Mouse (Mus musculus): ENCODE measurements at regions not wholly inside any gene's neighbourhood (a gene's known extent, or its start where the extent isn't known, plus 50 kb on each side); places are given as distances from the start of the nearest gene placed in this dataset.
"Not testable (repeated sequence)": the region's sequence is repeated elsewhere in the genome, so short reads cannot be mapped to it uniquely, and the experiment has no call there.

DNA sequence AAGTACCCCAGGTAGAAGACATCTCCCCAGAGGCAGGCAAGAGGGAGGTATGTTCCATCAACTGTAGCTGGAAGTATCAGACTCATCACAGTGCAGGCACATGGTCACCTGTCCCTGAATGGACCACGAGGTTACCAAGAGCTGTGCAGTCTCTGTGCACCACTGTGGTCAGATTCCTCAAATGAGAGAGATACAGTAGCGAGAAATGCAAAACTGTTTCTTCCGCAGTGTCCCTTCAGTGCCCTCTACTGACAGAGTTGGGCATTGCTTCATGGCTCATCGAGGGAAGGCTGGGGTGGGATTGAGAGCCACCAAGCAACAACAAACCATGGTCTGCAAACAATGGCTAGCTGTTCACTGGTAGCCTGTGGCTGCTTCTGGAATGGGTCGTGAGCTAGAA is 406.9 kb downstream of the Ptpru start:
- peak; percentile 89 to 93 for DNase-seq

- DNase-seq = no peak
Observed at GRCm38 (mm10) chr4:131432591-131433177, 405.4 kb downstream of the Ptpru start.

DNA sequence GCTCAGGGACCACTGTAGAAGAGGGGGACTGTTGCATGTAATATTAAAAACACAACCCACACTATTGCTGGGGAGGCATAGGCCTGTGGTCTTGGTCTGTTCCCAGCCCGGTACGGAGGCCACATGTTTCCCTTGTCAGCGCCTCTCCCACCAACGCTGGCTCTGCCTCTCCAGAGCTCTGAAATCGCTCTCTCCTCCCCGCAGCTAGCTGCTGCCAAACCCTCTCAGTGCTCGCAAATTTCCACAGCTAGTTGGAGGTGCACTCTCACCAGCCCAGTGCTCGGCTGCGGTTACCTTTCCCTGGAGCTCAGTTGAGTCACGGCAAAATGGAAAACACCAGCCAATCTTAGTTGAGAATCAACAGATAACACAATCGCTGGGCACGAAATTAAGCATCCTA is 402.9 kb downstream of the Ptpru start:
- DNase-seq = no peak

GRCm38 (mm10) chr4:131438403-131438802 is 399.7 kb downstream of the Ptpru start:
- no peak for DNase-seq

- DNase-seq = no peak
Observed at GRCm38 (mm10) chr4:131438883-131439282, 399.2 kb downstream of the Ptpru start.

DNA sequence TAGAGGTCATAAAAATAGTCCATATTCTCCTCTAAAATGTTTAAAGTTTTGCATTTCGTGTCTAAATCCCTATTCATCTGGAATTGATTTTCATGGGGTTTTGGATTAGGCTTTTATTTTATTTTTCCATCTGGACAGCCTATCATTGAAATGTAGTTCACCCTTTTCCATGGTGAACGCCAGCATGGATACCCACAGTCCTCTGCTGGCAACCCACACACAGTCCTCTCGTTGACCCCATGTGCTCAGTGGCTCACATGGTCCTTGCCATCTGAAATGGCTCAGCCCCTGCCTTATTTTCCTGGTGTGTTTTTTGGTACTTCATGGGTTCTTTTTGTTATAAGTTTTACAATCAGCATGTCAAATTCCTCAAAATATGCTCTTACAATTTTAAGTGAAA is 397.2 kb downstream of the Ptpru start:
- DNase-seq = no peak

- no peak for DNase-seq
Observed at GRCm38 (mm10) chr4:131443518-131443917, 394.6 kb downstream of the Ptpru start.

GRCm38 (mm10) chr4:131450296-131450695 is 387.8 kb downstream of the Ptpru start:
- DNase-seq = not testable (repeated sequence)

DNA sequence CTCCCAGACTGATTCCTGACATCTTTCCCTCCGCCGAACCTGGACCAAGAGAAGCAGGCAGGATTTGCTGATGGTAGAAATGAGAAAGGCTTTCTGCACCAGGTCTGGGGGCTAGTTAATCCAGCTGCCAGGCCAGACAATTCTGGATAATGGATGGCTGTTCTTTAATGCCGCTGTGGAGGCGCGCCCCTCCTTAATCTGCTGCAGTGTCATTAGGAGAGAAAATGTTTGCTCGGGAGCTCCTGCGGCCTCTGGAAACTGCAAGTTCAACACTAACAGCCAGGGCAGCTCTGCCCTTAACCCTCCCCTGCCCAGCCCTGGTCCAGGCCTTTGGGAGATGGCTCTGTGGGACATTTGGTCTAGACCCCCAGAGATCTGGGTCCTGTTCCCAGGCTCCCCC is 380.5 kb downstream of the Ptpru start:
- no peak for DNase-seq

GRCm38 (mm10) chr4:131459746-131460145 is 378.3 kb downstream of the Ptpru start:
- DNase-seq = no peak

DNA sequence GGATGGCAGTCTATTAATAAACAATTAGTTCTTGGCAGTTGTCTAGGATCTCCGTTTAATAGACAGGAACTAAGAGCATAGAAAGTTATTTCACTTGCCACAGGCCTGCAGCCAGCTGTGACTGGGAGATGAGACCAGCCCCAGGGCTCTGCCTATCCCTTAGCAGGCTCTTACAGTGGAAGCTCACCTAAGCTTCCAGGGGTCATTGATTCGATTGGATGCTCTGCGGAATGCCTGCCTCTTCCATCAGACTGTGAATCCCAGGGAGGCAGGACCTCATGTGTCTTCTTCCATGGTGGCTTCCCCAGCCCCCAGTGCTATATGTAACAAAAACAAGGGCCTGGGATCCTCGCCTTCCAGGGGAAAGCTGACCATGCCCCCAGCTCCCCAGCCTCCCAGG is 376.8 kb downstream of the Ptpru start:
- no peak for DNase-seq

DNA sequence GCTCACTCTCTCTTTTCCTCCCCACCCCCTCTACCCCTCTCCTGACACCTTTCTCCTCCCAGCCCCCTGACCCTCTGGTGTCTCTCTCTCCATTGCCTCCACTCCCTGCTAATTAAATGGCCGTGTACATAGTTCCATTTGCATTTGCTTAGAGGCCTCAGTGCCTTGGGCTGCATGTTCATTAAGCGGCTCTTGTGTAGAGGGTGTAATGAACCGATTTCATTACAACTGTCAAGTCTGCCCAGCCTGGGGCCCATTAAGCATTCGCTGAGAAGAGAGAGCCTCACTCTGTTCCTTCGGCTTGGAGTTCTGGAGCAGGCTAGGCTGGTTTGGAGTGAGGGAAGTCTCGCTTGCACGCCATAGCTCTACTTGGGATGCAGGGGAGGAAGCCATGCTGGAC is 376.4 kb downstream of the Ptpru start:
- DNase-seq = no peak

- DNase-seq = no peak
Observed at GRCm38 (mm10) chr4:131475023-131475422, 363.1 kb downstream of the Ptpru start.

- peak; percentile 38 to 47 for DNase-seq
Observed at GRCm38 (mm10) chr4:131478923-131479322, 359.2 kb downstream of the Ptpru start.

DNA sequence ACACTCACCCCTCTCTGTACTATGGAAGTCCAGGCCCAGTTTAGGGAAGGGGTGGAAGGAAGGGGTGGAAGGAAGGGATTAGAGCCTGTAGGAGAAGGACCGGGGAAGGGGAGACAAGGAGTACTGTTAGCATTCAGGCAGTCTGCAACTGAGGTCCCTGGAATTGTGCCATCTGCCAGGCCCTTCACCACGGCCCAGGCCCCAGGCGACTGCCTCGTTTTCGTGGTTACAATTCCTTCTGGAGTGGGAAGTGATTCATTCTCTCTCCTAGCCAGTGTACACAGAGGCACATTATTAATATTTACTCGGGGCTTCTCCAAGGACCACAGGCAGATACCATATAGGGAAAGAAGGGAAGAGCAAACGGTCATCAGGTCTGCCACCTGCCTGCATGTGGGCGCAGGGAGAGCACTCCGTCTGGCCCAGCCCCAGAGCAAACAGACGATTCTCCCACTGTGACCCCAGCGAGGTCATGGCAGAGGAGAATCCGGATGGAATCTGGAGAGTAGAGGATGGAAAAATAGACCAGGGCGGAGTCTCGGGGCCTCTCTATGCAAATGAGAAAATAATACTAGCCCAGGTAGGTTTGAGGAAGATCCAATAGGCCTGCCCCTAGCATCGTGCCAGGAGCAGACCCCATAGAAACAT is 354.0 kb downstream of the Ptpru start:
- peak; percentile 53 for DNase-seq

GRCm38 (mm10) chr4:131484607-131485111 is 353.4 kb downstream of the Ptpru start:
- peak; percentile 60 to 62 for DNase-seq

DNA sequence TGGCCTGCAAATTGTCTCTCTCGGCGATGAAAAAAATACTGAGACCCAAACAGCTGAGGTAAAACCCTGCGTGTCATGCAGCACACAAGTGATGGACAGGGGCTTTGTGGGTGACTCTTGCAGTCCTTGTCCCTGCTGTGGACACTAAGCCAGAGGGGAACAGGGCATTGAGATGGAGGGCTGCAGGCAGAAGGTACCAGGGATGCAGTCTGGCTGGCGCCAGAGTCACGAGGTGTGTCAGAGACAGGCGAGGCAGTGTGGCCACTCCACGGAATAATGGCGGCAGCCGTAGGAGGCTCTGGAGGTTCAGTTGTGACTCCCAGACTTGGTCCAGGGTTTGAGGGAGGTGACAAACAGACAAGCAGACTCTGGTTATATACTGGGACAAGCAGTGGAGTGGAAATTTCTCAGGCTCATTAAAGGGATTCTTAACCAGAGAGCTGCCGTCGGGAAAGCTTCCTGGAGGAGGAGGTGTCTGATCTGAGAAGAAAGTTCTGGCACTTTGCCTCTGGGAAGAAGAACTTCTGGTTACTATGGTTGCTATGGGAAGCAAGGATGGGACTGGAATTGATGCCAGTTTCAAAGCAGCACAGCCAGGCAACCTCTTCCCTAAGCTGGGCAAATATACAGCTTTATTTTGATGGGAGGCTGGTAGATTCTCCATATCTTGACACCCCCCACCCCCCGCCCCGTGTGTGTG is 352.8 kb downstream of the Ptpru start:
- DNase-seq = peak in 1 of 2 experiments; percentile 41

GRCm38 (mm10) chr4:131486821-131487220 is 351.3 kb downstream of the Ptpru start:
- peak; percentile 89 to 98 for DNase-seq

GRCm38 (mm10) chr4:131488246-131488645 is 349.8 kb downstream of the Ptpru start:
- DNase-seq = peak in 1 of 2 experiments; percentile 61

DNA sequence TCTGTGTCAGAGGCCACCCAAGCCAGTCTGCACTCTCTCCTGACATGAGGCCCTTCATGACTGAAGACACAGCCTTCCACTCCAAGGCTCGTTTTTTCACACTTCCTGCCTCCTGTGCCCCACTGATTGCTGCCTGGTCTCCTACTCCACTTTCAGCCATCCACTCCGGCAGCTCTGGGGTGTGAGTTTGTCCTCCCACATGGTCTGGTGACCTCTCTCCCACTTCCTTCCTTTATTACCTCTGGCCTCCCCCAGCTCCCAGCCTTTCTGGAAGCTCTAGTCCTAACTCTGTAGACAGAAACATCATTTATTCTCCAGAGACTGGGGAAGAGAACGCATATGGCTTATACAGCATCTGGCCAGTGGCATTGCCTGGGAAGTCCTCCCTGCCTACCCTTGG is 349.0 kb downstream of the Ptpru start:
- DNase-seq = no peak

DNA sequence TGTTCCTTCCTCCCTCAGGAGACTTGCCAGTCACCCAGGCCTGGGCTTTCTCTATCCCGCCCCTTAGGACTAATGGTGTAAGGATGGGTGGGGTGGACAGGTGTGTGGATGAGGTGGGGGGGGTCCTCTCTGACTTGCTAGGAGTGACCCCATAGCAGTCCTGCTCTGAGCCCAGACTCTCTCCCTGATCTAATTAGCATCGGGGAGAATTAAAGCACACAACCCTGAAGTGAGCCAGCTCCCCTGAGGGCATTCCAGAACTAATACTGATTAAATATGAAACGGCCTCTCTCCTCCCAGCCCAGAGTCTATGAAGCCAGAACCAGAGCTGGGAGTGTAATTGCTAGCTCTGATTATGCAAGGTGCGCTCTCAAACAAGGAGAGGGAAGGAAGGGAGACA is 346.1 kb downstream of the Ptpru start:
- no peak for DNase-seq

GRCm38 (mm10) chr4:131493726-131494125 is 344.4 kb downstream of the Ptpru start:
- peak; percentile 38 to 45 for DNase-seq

- no peak for DNase-seq
Observed at GRCm38 (mm10) chr4:131496900-131497299, 341.2 kb downstream of the Ptpru start.
